Comparison of ENCODE assay signal across 8 mouse cellular contexts in genomic region chr3:88042661-88043421, GRCm38 (mm10). TPM values are rescaled to one million over a fixed set of nuclear protein-coding genes. Genes with fewer than 3 reads are reported as not detected.
DNase-seq lines count a peak whose midpoint lies in the region; ATAC-seq and TF ChIP-seq lines count a peak whose summit lies in the region.

Gene Gpatch4, plus strand, starts transcription at chr3:88043108.

- H3K36me3 ChIP-seq in MEL (ENCODE audit: control insufficient read depth in 1 of 2, insufficient read depth in 2 of 2, low read length in 2 of 2) = peaks cover 0 to 22% of the 10 kb centered on the region in 2 experiments; a peak in 2 of 4 replicates
- H3K36me3 ChIP-seq in forebrain, embryonic 16.5 days (ENCODE audit: control insufficient read depth, insufficient read depth) = no peaks in the 10 kb centered on the region
- 0 out of 2 replicates have a peak, but pooled peaks cover 2% of the 10 kb centered on the region for H3K36me3 ChIP-seq in lung, embryonic 14.5 days (ENCODE audit: insufficient read depth)
- H3K36me3 ChIP-seq in thymus, adult 2 months (ENCODE audit: control insufficient read depth, insufficient read depth, low read length) = no peaks in the 10 kb centered on the region

- H3K9ac ChIP-seq in MEL (ENCODE audit: control insufficient read depth, low read depth, low read length, poor library complexity, severe bottlenecking) = peak within 1 kb of the TSS; percentile 89
- peak within 1 kb of the TSS; percentile 56 for H3K9ac ChIP-seq in forebrain, embryonic 16.5 days (replicated peaks; ENCODE audit: low read depth, low read length)
- H3K9ac ChIP-seq in lung, embryonic 14.5 days = peak within 1 kb of the TSS; percentile 59

- H3K9me3 ChIP-seq in MEL (replicated peaks; ENCODE audit: insufficient read depth, low read length) = no peaks in the 10 kb centered on the region
- H3K9me3 ChIP-seq in forebrain, embryonic 16.5 days (ENCODE audit: control insufficient read depth, low read length) = no peaks in the 10 kb centered on the region
- H3K9me3 ChIP-seq in lung, embryonic 14.5 days (ENCODE audit: low read depth, low read length) = no peaks in the 10 kb centered on the region

- TF ChIP-seq CTCF in MEL (IDR thresholded peaks at IDR 0.05 in 2 of 3, conservative IDR thresholded peaks at IDR 0.05 in 1 of 3; ENCODE audit: control insufficient read depth in 1 of 3, insufficient read depth in 1 of 3, low read depth in 2 of 3, low read length in 3 of 3, poor library complexity in 1 of 3, severe bottlenecking in 1 of 3) = no peak
- no peak for TF ChIP-seq CTCF in layer of hippocampus, adult 2 months (conservative IDR thresholded peaks at IDR 0.05)
- no peak for TF ChIP-seq CTCF in lung, embryonic 14.5 days (IDR thresholded peaks at IDR 0.05; ENCODE audit: low read depth)
- no peak for TF ChIP-seq CTCF in olfactory bulb, adult 2 months (IDR thresholded peaks at IDR 0.05; ENCODE audit: insufficient read depth, low read depth, low read length)
- 0 out of 2 replicates have a peak, but pooled peaks have one; percentile 37 for TF ChIP-seq CTCF in thymus, adult 2 months (IDR thresholded peaks at IDR 0.05; ENCODE audit: borderline replicate concordance, control insufficient read depth, extremely low read depth, insufficient read depth, low read length, poor library complexity)

- H3K79me2 ChIP-seq in MEL (ENCODE audit: control insufficient read depth, insufficient read depth, low read length, poor library complexity) = peaks cover 37% of the 10 kb centered on the region

- WGBS in forebrain, embryonic 16.5 days = 11% methylated on average over 36 of the region's 36 CpGs
- WGBS in lung, embryonic 14.5 days = 7% methylated on average over 36 of the region's 36 CpGs
- WGBS in olfactory bulb, adult 2 months = 8% methylated on average over 36 of the region's 36 CpGs
- 12% methylated on average over 36 of the region's 36 CpGs for WGBS in thymus, adult 2 months

- no peak for TF ChIP-seq RAD21 in MEL (IDR thresholded peaks at IDR 0.05; ENCODE audit: low read depth, low read length)

- peak within 1 kb of the TSS; percentile 53 for H3K4me2 ChIP-seq in forebrain, embryonic 16.5 days (ENCODE audit: low read length)
- H3K4me2 ChIP-seq in lung, embryonic 14.5 days = peak within 1 kb of the TSS; percentile 80

- H3K4me3 ChIP-seq in MEL (ENCODE audit: control insufficient read depth in 1 of 2, insufficient read depth in 1 of 2, low read depth in 2 of 2, low read length in 2 of 2) = peak within 1 kb of the TSS; percentile 67 to 96
- H3K4me3 ChIP-seq in forebrain, embryonic 16.5 days (replicated peaks; ENCODE audit: low read length) = peak within 1 kb of the TSS; percentile 74
- peak within 1 kb of the TSS; percentile 90 for H3K4me3 ChIP-seq in layer of hippocampus, adult 2 months
- peak within 1 kb of the TSS; percentile 82 for H3K4me3 ChIP-seq in lung, embryonic 14.5 days (ENCODE audit: low read depth, low read length)
- peak within 1 kb of the TSS; percentile 74 for H3K4me3 ChIP-seq in olfactory bulb, adult 2 months (ENCODE audit: insufficient read depth, low read depth, low read length)
- H3K4me3 ChIP-seq in thymus, adult 2 months (ENCODE audit: control insufficient read depth, insufficient read depth, low read length) = peak within 1 kb of the TSS; percentile 99

- H3K4me1 ChIP-seq in MEL (ENCODE audit: control insufficient read depth in 1 of 2, insufficient read depth in 2 of 2, low read length in 2 of 2) = peaks cover 0 to 11% of the 10 kb centered on the region in 2 experiments; a peak in 2 of 4 replicates
- peaks cover 8% of the 10 kb centered on the region for H3K4me1 ChIP-seq in forebrain, embryonic 16.5 days (replicated peaks; ENCODE audit: control insufficient read depth, insufficient read depth, low read length)
- H3K4me1 ChIP-seq in lung, embryonic 14.5 days (ENCODE audit: insufficient read depth) = no peaks in the 10 kb centered on the region
- no peaks in the 10 kb centered on the region for H3K4me1 ChIP-seq in olfactory bulb, adult 2 months (ENCODE audit: control insufficient read depth, insufficient read depth, low read length)
- peaks cover 5% of the 10 kb centered on the region for H3K4me1 ChIP-seq in thymus, adult 2 months (replicated peaks; ENCODE audit: control insufficient read depth, insufficient read depth, low read length)

- TF ChIP-seq POLR2A in MEL (IDR thresholded peaks at IDR 0.05; ENCODE audit: control insufficient read depth in 1 of 2, insufficient read depth in 1 of 2, low read depth in 1 of 2, low read length in 2 of 2, poor library complexity in 1 of 2) = peak; percentile 87 to 97
- no peak for TF ChIP-seq POLR2A in olfactory bulb, adult 2 months (IDR thresholded peaks at IDR 0.05; ENCODE audit: insufficient read depth, low read depth, low read length)
- no peak for TF ChIP-seq POLR2A in thymus, adult 2 months (IDR thresholded peaks at IDR 0.05; ENCODE audit: control insufficient read depth, extremely low read depth, insufficient read depth, low read length, poor library complexity)

- peak; percentile 98 for ATAC-seq in forebrain, embryonic 16.5 days
- peak; percentile 97 for ATAC-seq in lung, embryonic 14.5 days (ENCODE audit: insufficient read depth)

- H3K27me3 ChIP-seq in MEL (ENCODE audit: control insufficient read depth in 1 of 2, insufficient read depth in 2 of 2, low read length in 2 of 2) = peaks cover 4 to 11% of the 10 kb centered on the region in 2 experiments; a peak in 3 of 4 replicates
- H3K27me3 ChIP-seq in forebrain, embryonic 16.5 days (replicated peaks; ENCODE audit: control insufficient read depth, insufficient read depth, low read length) = peaks cover 18% of the 10 kb centered on the region
- H3K27me3 ChIP-seq in lung, embryonic 14.5 days (ENCODE audit: insufficient read depth, low read length) = peaks cover 2% of the 10 kb centered on the region; the same call in 1 of the 2 replicates
- H3K27me3 ChIP-seq in thymus, adult 2 months (ENCODE audit: control insufficient read depth, insufficient read depth, low read length) = peaks cover 3% of the 10 kb centered on the region; the same call in 1 of the 2 replicates

- peak; percentile 99 for DNase-seq in MEL (ENCODE audit: low read depth, low spot score)
- peak; percentile 85 to 90 for DNase-seq in cerebellum, adult 18-20 months
- DNase-seq in heart, postnatal 36 days = peak; percentile 83 to 86
- peak; percentile 89 to 93 for DNase-seq in layer of hippocampus, adult 2 months (ENCODE audit: low spot score in 2 of 2)
- peak; percentile 100 for DNase-seq in lung, embryonic 14.5 days
- DNase-seq in thymus, adult 2 months = peak; percentile 86

- peak within 1 kb of the TSS; percentile 59 for H3K27ac ChIP-seq in MEL (ENCODE audit: control insufficient read depth, low read depth, low read length)
- 0 out of 2 replicates have a peak within 1 kb of the TSS, but pooled peaks have one; percentile 21 for H3K27ac ChIP-seq in forebrain, embryonic 16.5 days (ENCODE audit: low read length)
- H3K27ac ChIP-seq in layer of hippocampus, adult 2 months = peak within 1 kb of the TSS; percentile 74
- H3K27ac ChIP-seq in lung, embryonic 14.5 days (ENCODE audit: low read depth) = no peak within 1 kb of the TSS; the same call in 1 of the 2 replicates
- no peak within 1 kb of the TSS for H3K27ac ChIP-seq in olfactory bulb, adult 2 months (ENCODE audit: insufficient read depth, low read depth, low read length)
- peak within 1 kb of the TSS; percentile 13; the same call in 1 of the 2 replicates for H3K27ac ChIP-seq in thymus, adult 2 months (ENCODE audit: control insufficient read depth, insufficient read depth, low read length)

- TF ChIP-seq EP300 in MEL (IDR thresholded peaks at IDR 0.05; ENCODE audit: low read depth in 1 of 2, low read length in 2 of 2) = no peak

- intact Hi-C loops in heart, postnatal 36 days (cut with DNase I) = no loop called here

TF ChIP-seq in MEL, 35 proteins besides CTCF, POLR2A, EP300 and RAD21 (continues in another document):
- peak; percentile 73; the same call in 1 of the 2 replicates for TF ChIP-seq BHLHE40 (IDR thresholded peaks at IDR 0.05; ENCODE audit: borderline replicate concordance, low read depth, low read length)
- no peak for TF ChIP-seq GATA1 (IDR thresholded peaks at IDR 0.05; ENCODE audit: low read depth, low read length)
- TF ChIP-seq HCFC1 (IDR thresholded peaks at IDR 0.05; ENCODE audit: low read depth, low read length) = peak; percentile 96
- no peak; the same call in none of the 2 replicates for TF ChIP-seq CHD2 (IDR thresholded peaks at IDR 0.05; ENCODE audit: low read length)
- peak; percentile 100 for TF ChIP-seq MYC (IDR thresholded peaks at IDR 0.05; ENCODE audit: low read depth, low read length)
- peak; percentile 96 for TF ChIP-seq ELF1 (IDR thresholded peaks at IDR 0.05; ENCODE audit: low read depth, low read length)
- TF ChIP-seq TCF12 (IDR thresholded peaks at IDR 0.05; ENCODE audit: low read depth, low read length) = peak; percentile 78
- peak; percentile 100 for TF ChIP-seq MXI1 (IDR thresholded peaks at IDR 0.05; ENCODE audit: low read depth, low read length)
- TF ChIP-seq TBP (IDR thresholded peaks at IDR 0.05; ENCODE audit: low read depth, low read length) = peak; percentile 91
- no peak for TF ChIP-seq USF2 (IDR thresholded peaks at IDR 0.05; ENCODE audit: borderline replicate concordance in 1 of 2, insufficient read depth in 1 of 2, low read depth in 1 of 2, low read length in 2 of 2)
- no peak for TF ChIP-seq ZNF384 (IDR thresholded peaks at IDR 0.05; ENCODE audit: low read depth, low read length)
- TF ChIP-seq GABPA (IDR thresholded peaks at IDR 0.05; ENCODE audit: low read depth, low read length) = no peak
- TF ChIP-seq MYB (IDR thresholded peaks at IDR 0.05; ENCODE audit: low read depth, low read length) = no peak
- peak; percentile 71 for TF ChIP-seq USF1 (IDR thresholded peaks at IDR 0.05; ENCODE audit: low read depth, low read length)
- peak; percentile 77 for TF ChIP-seq POLR2AphosphoS2 (IDR thresholded peaks at IDR 0.05; ENCODE audit: low read length)
- TF ChIP-seq MAZ (IDR thresholded peaks at IDR 0.05; ENCODE audit: low read depth, low read length) = peak; percentile 17; the same call in 1 of the 2 replicates
- no peak for TF ChIP-seq CHD1 (IDR thresholded peaks at IDR 0.05; ENCODE audit: low read depth, low read length)
- TF ChIP-seq NELFE (IDR thresholded peaks at IDR 0.05; ENCODE audit: low read depth, low read length) = peak; percentile 96

RNA-seq across cellular contexts. Expression of gene Gpatch4, which starts in this region (rescaled TPM):
- total RNA-seq in MEL (2012; rRNA removed) = 76.6 and 105 TPM in 2 replicates
- 100 to 1,000 TPM; 135 to 240 TPM for polyA plus RNA-seq in MEL (2012; ENCODE audit: insufficient read depth in 1 of 2, insufficient read length in 2 of 2, low read depth in 1 of 2, low replicate concordance in 2 of 2, missing spikeins in 1 of 2)
- polyA plus RNA-seq in forebrain, embryonic 16.5 days (2015; fragmentation: Nextera tagmentation; extraction: Ambion mirVana) = 32.5 and 36.3 TPM in 2 replicates
- total RNA-seq in heart, postnatal 36 days (2021) = 10 to 100 TPM in 1 of 2 experiments, 1 to 10 TPM in 1; 8.2 to 10.3 TPM
- total RNA-seq in layer of hippocampus, adult 2 months (2021) = 10 to 100 TPM; 15.0 to 16.5 TPM
- polyA plus RNA-seq in lung, embryonic 14.5 days (2014; fragmentation: Nextera tagmentation; extraction: Ambion mirVana) = 35.8 and 40.6 TPM in 2 replicates
- not detected in 2 replicates for polyA plus RNA-seq in olfactory bulb, adult 2 months (2012; ENCODE audit: insufficient read depth, insufficient read length, low replicate concordance, missing spikeins)
- 11.3 and 14.7 TPM in 2 replicates for polyA plus RNA-seq in thymus, adult 2 months (2012; rRNA removed)

Comparison
In these comparisons a context has a peak if more than half of its experiments do, and no peak if none do; other contexts are left out.
1. RNA of gene Gpatch4 (polyA plus RNA-seq): 135 to 240 TPM in MEL, 35.8 to 40.6 TPM in lung, embryonic 14.5 days, 32.5 to 36.3 TPM in forebrain, embryonic 16.5 days and 11.3 to 14.7 TPM in thymus, adult 2 months; not detected in olfactory bulb, adult 2 months; every median in the first group is over 10 times any median in the second.
2. H3K27ac ChIP-seq: peak in MEL (single experiment), forebrain, embryonic 16.5 days (single experiment), layer of hippocampus, adult 2 months (single experiment) and thymus, adult 2 months (single experiment); none in lung, embryonic 14.5 days (single experiment) and olfactory bulb, adult 2 months (single experiment).
3. POLR2A ChIP-seq: peak in MEL (2 of 2); none in olfactory bulb, adult 2 months (single experiment) and thymus, adult 2 months (single experiment).
4. Peak in every context shown above with its lines, with median percentiles within 50 percentile points of each other: DNase-seq, H3K4me3 ChIP-seq and H3K9ac ChIP-seq.